Mouse (Mus musculus): ENCODE data around the gene Speer4e.
"Not testable (repeated sequence)": the region's sequence is repeated elsewhere in the genome, so short reads cannot be mapped to it uniquely, and the experiment has no call there.

Speer4e gene

DNA sequence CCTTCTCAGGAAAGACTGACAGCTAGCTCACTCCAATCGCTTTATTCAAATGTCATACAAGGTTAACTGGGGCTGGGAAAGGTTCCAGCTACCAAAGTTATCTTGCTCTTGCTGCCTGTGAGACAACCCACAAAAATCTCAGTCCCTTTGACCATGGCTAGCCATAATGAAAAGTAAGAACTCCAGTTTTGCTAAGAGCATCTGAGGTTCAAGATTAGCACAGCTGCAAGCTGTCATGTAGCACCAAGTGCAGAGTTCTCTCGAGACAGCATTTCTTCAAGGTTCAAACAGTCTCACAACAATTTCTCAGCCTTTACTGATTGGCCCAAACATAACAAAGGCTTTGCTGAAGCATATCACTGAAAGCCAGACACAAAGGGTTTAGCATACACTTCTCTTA, 52.9 kb downstream of the Speer4e start:
- not testable (repeated sequence) for DNase-seq (ENCODE audit: low read depth in 2 of 2, low spot score in 2 of 2)
